Mouse (Mus musculus): ENCODE data around the gene 3110082I17Rik.

3110082I17Rik gene

GRCm38 (mm10) chr5:139327634-139328020, 132.7 kb downstream of the 3110082I17Rik start:
- no peak for DNase-seq (ENCODE audit: low read depth, low spot score)

DNA sequence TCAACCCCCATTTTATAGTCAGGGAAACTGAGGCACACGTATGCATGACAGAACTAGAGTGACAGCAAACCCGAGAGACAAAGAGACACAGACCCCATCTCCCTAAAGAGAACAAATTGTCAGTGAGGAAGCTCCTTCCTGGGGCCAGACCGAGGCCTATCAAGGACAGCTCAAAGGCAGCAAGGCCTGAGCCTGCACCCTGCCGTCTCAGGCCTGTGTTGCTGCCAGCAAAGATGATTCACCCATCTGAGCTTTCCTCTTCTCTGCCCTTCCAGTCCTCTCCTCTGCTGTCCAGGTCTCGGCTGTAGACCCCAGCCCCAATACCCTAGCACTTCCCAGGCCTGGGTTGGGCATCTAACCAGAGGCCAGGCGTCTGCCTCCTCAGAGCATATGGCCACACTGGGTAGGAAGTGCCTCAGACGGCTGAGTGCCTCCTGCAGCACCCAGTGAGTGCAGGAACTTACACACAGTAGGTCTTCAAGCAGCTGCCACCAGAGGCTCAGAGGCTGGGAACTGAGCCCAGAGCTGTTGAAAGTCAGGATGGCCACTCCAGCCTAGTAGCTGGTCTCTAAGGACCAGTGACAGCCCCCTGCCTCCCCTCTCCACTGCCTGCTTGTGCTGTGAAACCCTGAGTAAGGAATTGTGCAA, 133.2 kb downstream of the 3110082I17Rik start:
- no peak for DNase-seq (ENCODE audit: low read depth, low spot score)

- DNase-seq (ENCODE audit: low read depth, low spot score), result no peak
Measured at GRCm38 (mm10) chr5:139326111-139326696, 134.1 kb downstream of the 3110082I17Rik start.

DNA sequence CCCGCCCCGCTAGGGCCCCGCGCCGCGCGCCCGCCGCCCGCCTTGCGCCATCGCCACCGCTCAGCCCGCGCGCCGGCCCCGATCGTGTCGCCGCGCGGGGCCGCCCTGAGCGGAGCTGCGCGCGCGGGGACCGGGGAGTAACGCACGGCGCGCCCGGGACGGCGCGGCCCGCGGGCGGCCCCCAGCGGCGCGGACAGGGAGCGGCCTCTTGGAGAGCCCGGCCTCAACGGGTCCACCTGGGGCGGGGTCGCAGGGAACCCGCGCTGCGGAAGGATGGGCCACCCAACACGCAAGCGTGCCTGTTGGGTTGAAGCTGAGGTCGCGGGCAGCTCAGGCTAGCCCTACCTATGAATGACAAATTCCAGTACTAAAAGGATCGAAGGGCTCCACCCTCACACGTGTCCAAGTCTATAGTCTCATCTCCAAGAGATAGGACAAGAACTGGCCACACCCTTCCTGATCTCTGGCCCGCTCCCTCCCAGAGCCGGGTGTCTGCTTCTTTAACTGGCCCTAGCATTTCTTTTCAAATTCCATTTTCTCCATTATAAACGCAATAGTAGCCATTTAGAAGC, 134.8 kb downstream of the 3110082I17Rik start, which contains the start of gene Adap1:
TSS of gene Adap1 (minus strand) at position 228 of the 572 bp plus-strand sequence.
- peak; percentile 98 for DNase-seq (ENCODE audit: low read depth, low spot score)

- peak; percentile 50 for DNase-seq (ENCODE audit: low read depth, low spot score)
Measured at GRCm38 (mm10) chr5:139324691-139325394, 135.5 kb downstream of the 3110082I17Rik start.

DNA sequence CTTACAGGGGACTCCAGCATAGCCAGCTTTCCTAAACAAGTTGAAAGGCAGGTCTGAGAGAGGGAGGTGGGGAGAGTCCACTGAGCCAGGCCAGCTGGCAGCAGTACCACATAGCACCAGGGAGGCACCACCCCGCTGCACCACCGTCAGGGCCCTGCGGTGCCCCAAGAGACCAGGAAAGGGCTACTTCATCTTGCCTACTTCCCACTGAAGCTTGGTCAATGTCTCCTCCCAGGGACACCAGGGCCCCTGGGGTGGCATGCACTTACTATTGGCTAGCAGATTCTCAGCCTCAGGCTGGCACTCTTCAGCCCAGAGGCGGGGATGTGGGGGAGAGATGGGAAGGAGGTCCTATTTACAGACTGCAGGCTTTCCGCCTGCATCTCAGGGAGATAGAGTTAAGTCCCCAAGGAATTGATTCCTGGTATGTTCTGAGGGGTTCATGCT, 136.3 kb downstream of the 3110082I17Rik start:
- DNase-seq (ENCODE audit: low read depth, low spot score), result no peak

DNA sequence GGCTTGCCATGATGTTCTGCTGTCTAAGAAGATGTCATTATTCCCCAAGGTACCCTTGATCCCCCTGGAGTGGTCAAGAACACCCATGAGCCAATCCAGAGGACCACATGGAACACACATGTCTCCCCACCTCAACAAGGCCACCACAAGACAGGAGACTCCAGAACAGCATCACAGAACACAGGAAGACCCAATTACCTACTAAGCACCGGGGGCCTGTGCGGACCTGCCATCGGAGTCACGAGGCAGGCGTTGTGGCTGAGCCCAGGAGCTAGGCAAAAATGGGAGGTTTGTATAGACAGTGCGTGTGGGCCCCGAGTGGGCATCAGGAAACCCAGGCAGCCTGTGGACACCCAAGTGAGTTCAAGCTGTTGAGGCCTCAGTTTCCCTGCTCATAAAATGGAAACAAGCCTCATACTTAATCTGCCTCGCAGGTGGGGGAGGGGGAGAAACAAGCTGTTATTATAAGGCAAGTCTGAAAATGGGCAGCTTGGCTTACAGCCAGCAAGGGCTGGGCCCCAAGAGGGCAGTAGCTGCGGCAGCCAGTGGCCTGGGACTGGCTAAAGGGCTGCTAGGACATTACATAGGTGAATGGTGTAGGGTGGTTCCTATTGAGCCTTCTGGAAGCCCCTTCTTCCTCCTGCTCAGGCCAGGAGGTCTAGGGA, 136.9 kb downstream of the 3110082I17Rik start:
- DNase-seq (ENCODE audit: low read depth, low spot score), result no peak

DNA sequence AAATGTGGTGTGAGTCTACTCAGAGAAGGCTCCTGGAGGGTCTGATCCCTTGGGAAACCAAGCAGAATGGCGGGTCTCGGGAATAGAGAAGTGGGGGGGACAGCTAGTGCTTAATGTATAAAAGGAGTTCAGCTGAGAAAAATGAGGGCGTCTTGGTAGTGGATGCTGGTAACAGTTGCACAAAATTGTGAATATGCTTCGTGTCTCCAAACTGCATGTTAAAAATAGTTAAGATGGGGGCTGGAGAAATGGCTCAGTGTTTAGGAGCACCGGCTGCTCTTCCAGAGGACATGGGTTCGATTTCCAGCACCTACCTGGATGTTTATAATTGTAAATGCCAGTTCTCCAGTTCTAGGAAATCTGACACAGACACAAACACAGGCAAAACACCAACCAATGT, 139.0 kb downstream of the 3110082I17Rik start:
- DNase-seq (ENCODE audit: low read depth, low spot score), result no peak

- no peak for DNase-seq (ENCODE audit: low read depth, low spot score)
Measured at GRCm38 (mm10) chr5:139320424-139320823, 139.9 kb downstream of the 3110082I17Rik start.

DNA sequence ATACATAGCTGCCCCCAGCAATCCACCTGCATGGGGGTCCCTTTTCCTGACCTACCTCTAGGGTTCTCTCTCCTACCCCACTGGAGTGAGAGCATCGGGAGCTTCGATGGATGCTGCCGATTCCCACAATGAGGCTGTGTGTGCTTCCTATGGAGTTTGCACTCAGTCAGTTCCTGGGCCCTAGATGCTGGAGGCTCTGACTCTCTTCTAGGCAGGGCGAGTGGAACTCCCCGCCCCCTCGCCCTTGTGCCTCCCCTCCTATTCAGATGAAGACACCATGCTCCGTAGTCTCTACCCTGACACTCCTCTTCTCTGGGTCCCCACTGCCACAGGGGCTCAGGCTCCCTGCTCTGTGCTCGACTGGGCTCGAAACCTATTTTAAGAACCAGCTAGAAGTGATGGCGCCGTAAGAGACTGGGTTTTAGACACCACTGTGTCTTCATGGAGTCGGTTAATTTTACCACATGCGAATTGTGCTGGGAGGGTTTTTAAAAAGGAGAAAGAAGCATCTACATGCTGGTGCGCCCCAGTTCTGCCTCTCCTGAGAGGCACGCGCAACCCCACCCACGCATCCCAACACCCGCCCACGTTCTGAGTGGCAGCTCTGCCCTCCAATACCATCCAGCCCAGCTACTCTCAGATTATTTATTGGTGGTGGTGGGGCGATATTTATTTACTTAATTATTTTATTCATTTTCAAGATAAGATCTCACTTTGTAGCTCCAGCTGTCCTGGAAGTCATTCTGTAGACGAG, 142.4 kb downstream of the 3110082I17Rik start:
- DNase-seq (ENCODE audit: low read depth, low spot score), result peak; percentile 75

GRCm38 (mm10) chr5:139316982-139317675, 143.2 kb downstream of the 3110082I17Rik start:
- DNase-seq (ENCODE audit: low read depth, low spot score), result no peak

DNA sequence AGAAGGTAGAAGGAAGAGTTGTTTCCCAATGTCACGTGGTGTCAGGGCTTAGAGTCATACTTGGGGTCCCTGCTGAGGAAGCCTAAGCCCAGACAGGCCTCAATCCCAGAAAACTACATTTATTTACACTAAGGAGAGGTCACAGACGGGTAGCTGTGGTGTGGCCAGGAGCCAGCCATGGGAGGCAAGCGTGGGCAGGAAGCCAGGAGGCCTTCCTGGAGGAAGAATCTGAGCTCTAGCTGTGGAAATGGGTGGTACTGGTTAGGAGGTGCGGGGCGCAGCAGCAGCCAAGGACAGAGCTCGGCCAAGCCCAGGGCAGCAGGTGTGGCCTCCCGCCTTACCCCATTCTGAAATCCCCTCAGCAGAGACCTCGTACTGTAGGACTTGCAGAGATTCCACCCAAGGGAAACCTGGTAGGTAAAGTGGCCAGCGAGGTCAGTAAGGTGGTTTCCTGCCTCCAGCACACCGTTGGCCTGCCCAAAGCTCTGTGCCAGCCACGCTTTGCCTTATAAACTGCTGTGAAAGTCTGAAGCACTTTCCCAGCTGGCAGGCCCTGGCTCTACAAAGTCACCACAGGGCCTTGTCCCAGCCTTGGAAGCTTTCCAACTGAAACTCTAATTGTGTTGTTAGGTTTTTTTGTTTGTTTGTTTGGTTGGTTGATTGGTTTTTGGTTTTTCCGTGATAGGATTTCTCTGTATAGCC, 145.2 kb downstream of the 3110082I17Rik start:
- DNase-seq (ENCODE audit: low read depth, low spot score), result no peak

GRCm38 (mm10) chr5:139313536-139313935, 146.8 kb downstream of the 3110082I17Rik start:
- DNase-seq (ENCODE audit: low read depth, low spot score), result no peak

DNA sequence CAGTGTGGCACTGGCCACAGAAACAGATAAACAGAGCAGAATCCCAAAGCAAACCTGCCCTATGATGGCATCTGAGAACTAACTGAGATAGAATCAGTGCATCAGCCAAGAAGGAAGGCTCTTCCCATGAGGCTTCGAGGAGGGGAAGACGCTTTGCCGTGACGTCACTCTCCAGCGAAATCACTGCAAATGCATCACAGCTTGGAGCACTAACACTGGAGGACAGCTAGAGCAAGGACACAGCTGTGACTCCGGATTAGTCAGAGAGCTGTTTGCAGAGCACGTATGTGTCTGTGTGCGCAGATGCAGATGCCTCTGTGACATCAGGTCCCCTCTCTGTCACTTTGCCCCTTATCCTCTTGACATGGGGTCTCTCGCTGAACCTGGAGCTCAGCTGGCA, 148.5 kb downstream of the 3110082I17Rik start:
- DNase-seq (ENCODE audit: low read depth, low spot score), result no peak

- no peak for DNase-seq (ENCODE audit: low read depth, low spot score)
Measured at GRCm38 (mm10) chr5:139310477-139310876, 149.8 kb downstream of the 3110082I17Rik start.

- no peak for DNase-seq (ENCODE audit: low read depth, low spot score)
Measured at GRCm38 (mm10) chr5:139309946-139310345, 150.4 kb downstream of the 3110082I17Rik start.

Data from R1 (cell line).